Mouse (Mus musculus) mouse trophoblast stem cell (cell line): ENCODE results near the gene Atp6v0d1.
"Not testable (repeated sequence)": the region's sequence is repeated elsewhere in the genome, so short reads cannot be mapped to it uniquely, and the experiment has no call there.

Experiments used
- in situ Hi-C, 2 experiments: fragments of 300-500 bp; cut with MseI, MboI; formaldehyde crosslinking; loops; 2 replicates in 1 of 2; 3 replicates in 1 of 2; pipeline ENCODE4 v1.15.1; 2025

Gene Atp6v0d1

DNA sequence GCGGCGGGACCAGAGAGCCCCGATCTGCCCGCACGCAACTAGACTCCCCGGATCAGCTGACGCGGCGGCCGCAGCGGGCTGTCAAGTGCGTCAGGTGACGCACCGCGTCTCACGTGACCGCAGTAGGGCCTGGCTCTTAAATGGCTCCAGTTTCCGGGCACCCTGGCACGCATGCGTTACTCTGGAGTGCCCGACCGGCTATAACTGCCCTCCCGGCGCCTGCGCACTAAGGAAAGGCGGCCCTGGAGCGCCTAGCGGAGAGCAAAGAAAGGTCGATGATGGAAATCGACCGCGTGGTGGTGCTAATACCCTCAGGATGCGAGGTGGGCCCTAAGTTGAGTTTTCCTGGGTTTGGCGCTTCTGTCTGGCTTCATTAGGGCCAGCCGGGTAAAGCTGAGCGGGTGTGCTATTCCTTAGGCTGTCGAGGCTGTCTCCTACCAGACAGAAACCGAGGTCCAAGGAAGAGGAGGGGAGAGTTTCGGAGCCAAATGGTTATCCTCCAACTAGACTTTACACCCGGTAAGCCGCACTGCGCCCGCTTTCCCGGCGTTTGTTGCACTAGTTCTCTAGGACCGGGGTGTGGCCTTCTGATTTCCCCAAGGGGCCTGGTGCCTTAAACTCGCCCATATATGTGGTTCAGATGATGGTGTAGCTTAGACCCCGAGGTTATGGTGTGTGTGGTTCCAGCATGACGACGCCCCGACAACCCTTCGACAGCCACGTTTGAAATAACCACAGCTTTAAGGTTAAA lies at the start of gene Atp6v0d1:
TSS of gene Atp6v0d1 (minus strand) at position 96 of the 751 bp plus-strand sequence.
- in situ Hi-C loops = no loop called here

DNA sequence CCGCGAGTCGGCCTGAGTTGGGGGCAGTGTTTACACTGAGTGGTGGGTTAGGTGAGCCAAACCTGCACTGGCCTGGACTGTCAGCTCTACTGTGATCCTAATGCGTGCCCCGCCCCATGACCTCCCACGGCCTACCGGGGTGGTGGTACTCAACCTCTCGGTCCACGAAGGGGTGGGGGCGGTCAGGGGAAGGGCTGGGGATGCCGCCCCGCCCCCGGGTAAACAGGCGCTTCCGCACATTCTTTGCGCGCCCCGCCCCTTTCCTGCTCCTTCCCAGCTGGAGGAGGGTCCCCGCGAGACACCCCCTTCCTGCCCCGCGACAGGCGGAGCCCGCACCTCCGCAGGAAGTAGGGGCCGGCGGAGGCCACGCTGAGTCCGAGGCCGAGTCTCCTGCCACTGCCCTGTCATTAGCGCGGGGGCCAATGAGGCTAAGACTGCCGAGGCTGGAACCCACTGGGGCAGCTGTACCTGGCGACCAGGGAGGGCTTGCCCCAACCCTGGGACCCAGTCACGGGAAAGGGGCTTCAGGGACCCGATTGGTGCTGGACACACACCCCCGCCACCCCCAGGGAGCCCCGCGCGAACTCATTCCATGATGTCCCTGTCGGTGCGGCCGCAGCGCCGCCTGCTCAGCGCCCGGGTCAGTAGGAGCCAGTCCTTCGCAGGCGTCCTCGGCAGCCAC lies 48.1 kb upstream of the Atp6v0d1 start:
- in situ Hi-C loops = no loop called here

DNA sequence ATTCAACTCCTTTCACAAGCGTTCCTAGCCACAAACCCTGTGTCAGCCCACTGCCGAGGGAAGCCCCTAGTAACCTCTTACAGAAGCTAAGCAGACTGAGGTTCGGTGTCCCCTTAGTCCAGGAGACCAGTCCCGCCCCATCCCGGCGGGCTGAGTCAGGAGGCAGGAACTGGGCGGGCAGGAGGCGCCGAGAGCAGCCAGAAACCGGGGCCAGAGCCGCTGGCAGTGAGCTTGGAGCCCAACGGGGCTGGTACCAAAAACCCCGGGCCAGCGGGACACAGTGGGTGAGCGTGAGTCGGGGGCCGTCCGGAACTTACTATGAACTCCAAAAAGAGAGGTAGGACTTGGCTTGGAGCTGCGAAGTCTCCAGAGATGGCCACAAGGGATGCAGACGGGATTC lies 47.2 kb upstream of the Atp6v0d1 start:
- in situ Hi-C loops = no loop called here

DNA sequence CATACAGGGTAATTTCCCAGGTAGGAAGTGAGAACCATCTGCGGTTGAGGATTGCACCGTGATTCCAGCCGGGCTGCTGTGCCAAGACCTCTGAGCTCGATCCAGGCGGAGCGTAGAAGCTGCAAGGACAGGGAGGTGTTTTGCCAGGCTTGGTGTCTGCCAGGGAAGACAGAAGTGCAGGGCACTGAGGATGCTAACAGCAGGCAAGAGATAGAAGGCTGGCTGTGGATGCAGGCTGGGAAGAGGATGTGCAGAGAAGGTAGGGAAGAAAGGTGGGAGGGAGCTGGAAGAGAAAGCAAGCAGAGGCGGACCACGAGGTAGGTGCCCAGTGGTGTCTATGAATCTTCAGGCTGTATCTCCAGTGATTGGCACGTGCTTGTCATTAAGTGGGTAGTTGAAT lies 46.0 kb upstream of the Atp6v0d1 start:
- in situ Hi-C loops = no loop called here

DNA sequence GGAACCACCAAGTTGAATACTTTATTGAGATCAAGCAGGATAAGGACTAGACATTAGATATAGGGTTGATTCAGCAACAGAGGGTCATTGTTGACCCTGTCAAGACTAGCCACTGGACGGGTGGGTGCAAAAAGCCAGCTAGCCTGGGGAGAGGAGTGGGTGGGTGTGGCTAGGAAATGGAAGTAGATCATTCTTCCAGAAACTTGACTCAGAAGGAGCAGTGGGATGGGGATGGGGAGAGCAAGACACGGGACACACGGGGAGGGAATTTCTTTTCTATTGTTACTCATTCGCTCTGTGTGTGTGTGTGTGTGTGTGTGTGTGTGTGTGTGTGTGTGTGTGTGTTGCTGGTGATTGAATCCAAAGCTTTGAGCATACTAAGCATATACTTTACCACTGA lies 43.9 kb upstream of the Atp6v0d1 start:
- in situ Hi-C loops = no loop called here

DNA sequence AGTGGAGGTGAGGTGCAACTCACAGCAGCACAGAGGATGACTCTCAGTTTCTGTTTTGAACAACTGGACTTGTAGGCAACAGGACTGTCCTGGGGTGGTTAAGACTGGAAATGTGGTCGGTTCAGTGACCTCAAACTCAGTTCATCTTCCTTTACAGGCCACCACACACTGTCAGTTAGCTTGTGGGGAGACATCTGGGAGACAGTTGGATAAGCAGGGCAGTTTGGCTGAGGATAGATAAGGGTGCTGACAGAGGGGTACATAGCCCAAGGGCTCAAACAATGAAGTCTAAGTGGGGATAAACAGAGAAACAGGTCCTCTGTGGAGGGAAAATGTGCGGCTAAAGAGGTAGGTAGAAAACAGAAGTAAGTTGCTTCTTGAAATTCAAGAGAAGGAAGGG lies 43.5 kb upstream of the Atp6v0d1 start:
- in situ Hi-C loops = no loop called here

DNA sequence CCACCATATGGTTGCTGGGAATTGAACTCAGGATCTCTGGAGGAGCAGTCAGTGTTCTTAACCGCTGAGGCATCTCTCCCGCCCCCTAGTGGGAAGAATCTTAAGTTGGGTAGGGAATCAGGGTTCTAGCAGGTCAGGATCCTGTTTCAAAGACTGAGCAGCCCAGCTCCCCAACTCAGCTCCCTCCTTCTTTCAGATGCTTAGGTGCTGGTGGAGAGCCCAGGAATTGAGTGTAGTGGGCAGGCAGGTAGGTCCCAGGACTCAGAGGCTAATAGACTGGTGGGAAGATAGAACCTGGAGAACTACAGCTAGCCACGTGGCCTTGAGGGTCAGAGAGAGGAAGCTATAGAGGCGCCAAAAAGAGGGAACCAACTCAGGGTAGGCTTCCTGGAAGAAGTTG lies 41.8 kb upstream of the Atp6v0d1 start:
- in situ Hi-C loops = no loop called here

DNA sequence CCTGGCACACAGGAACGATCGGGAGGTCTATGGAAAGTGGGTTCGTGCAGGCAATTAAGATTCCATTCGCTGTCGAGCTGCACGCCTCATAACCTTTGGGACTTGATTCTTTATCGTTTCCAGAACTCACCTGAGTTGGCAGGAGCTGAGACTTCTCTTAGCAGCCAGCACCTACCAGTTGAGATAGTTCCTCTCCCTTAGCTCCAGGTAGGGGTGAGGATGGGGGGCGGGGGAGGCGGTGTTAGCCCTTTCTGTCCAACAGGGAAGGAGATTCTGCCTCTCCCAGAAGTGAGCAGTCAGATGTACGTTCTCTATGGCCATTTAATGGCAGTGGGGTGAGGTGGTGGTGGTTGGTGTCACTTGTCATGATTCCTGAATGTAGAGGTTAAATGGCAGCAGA lies 41.2 kb upstream of the Atp6v0d1 start:
- in situ Hi-C loops = no loop called here

DNA sequence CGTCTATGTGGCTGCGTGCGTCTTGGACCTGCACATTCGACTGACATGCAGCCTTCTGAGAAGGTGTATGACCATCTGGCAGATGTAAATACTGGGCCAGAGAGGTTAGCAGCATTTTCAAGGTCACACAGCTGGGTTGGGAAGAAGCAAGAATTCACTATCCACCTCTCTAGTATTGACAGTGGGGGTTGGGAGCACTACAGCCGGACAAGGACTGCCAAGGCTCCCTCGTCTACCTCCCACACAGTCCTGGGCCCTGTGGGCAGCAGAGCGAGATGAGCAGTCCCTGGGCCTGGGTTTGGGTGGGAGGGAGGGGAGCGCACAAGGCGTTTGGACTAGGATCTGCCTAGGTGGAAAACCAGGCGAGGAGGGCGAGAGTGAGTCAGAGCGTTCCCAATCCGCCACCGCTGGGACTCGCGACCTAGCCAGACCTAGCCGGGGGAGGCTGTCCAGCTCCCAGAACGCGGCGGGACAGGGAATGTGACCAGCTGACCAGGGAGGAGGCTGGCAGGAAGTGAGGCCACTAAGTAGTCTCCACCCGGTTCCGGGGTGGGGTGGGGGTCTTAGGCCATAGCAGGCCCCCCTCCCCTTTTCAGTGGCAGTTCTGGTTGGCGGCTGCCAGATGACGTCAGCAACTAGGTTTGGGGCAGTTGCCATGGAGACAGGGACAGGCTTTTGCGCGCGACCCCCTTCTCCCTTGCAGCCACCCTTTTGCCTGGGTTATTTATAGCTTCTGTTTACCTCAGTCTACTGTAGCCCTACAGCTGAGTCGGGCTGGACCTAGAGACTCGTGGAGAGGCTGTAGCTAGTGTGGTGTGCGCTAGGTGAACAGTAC lies 40.6 kb upstream of the Atp6v0d1 start:
- in situ Hi-C loops = no loop called here

DNA sequence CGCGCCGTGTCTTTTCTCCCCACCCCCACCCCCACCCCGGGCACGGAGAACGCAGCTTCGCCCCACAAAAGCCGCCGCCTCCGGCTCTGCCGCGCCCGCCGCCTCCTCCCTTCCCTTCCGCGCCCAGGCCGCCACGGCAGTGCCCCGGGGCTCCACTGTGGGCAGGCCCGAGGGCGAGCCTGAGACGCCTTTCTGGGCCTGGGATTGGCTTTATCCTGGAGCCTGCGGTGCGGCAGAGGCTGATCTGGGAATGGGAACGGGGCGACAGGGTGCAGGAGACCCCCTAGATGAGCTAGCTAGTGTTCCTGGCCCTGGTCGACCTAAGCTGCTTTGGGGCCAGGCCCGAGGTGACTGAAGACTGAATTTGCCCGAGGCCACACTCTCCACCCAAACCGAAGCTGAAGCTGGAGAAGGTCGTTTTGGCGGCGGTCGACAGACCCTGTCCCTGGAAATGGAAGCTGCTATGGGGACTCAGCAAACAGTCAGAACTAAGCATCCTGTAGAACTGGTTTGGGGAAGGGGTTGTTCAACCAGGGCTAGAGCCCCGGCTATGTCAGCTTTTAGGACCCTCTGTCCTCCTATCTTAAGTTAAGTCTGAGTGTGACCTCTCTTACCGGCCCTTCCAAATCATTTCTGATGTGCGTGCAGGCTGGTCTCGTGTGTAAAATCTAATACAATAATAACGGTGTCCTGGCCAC lies 39.8 kb upstream of the Atp6v0d1 start:
- in situ Hi-C loops = no loop called here

DNA sequence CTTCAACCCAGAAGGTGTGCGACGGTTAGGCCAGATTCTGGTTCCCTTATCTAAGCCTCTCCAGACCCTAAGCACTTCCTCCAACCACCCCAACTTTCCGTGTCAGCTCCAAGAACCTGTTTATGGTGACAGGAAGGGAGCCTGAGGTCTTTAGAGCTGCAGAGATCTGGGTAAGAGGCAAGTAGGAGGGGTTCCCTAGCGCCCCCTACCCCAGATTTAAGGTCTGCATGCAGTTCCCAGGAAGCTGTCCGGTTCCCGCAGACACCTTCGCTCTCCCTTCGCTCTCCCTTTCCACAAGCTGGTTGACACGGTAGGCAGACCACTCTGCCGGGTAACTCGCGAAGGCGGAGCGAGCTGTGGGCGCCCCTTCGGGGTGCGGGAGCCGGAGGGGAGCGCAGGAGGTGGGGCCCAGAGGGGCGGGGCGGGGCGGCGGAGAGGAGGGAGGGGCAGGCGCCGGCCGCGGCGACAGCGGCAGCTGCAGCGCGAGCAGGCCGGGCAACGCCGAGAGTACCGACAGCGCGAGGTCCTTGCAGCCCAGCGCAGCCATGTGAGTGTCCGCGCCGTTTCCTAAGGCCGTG lies 39.0 kb upstream of the Atp6v0d1 start, which contains the start of gene Ripor1:
TSS of gene Ripor1 (plus strand) at position 452 of the 578 bp plus-strand sequence.
- in situ Hi-C loops = no loop called here

DNA sequence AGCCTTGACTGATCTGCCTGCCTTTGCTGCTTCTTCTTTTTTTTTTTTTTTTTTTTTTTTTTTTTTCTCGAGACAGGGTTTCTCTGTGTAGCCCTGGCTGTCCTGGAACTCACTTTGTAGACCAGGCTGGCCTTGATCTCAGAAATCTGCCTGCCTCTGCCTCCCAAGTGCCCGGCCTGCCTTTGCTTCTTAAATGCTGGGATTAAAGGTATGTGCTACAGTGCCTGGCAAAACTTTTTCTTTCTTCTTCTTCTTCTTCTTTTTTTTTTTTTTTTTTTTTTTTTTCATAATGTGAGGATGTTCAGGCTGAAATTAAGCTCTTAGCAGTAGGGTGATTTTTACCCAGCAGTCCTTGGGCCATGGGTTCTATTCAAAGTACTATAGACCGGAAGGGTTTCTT lies 36.7 kb upstream of the Atp6v0d1 start:
- in situ Hi-C loops = not testable (repeated sequence)

DNA sequence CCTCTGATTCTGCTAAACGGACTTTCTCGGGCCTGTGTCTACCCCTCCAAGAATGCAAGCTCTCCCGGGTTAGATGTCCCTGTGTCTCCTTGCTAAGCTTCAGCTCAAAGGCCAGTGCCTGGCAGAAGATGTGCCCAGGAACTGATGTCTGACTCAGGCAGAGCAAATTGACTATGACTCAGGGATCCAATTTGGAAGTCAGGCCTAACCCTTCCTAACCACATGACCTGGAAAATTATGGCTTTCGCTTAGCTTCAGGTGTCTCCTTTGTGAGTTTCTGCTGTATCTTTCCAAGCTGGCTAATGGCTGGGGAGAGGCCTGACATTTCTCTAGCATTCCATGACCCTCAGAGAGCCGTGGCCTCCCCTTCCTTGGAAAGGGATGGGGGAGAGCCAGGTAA lies 35.5 kb upstream of the Atp6v0d1 start:
- in situ Hi-C loops = no loop called here

DNA sequence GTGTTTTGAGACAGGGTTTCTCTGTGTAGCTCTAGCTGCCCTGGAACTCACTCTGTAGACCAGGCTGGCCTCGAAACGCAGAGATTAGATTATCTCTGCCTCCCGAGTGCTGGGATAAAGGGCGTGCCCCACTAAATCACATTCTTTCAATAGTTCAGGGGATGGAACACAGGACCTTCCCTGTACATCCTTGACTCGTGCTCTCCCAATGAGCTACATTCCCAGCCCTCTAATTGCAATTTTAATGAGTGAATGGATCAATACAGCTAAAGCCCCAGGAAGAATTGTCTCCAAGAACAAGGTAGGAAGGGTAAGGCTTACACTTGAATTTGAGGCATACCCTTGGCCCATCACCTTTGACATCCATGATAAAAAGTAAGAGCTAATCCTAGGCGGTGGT lies 32.9 kb upstream of the Atp6v0d1 start:
- in situ Hi-C loops = no loop called here

DNA sequence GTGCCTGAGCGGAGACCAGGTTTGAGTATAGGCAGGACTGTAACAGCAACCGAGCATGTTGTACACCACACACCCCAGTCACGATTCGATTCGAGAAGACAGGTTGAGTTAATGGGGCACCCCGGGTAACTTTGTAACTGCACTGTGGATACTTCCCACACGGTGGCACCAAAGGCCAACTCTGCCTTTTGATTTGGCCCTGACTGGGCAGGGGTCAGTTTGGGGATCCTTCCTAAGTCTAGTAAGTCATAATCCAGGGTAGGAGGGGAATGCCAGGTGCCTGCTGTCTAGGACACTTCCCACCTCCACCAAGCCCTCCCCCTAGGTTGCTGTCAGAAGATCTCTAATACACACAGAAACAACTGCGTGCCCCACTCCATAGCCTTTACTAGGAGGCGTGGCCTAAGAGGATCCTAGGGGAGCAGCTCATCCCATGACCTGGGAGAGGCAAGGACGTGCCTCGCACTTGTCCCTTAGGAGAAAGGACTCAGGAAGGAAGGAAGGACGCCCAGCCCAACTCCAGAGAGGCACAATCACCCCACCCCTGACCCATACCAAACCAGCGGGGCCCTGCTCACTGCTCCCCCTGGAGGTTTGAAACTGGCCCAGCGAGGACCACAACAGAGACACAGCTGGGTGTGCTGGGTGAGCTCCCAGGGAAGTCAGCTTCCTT lies 30.7 kb upstream of the Atp6v0d1 start:
- in situ Hi-C loops = no loop called here

DNA sequence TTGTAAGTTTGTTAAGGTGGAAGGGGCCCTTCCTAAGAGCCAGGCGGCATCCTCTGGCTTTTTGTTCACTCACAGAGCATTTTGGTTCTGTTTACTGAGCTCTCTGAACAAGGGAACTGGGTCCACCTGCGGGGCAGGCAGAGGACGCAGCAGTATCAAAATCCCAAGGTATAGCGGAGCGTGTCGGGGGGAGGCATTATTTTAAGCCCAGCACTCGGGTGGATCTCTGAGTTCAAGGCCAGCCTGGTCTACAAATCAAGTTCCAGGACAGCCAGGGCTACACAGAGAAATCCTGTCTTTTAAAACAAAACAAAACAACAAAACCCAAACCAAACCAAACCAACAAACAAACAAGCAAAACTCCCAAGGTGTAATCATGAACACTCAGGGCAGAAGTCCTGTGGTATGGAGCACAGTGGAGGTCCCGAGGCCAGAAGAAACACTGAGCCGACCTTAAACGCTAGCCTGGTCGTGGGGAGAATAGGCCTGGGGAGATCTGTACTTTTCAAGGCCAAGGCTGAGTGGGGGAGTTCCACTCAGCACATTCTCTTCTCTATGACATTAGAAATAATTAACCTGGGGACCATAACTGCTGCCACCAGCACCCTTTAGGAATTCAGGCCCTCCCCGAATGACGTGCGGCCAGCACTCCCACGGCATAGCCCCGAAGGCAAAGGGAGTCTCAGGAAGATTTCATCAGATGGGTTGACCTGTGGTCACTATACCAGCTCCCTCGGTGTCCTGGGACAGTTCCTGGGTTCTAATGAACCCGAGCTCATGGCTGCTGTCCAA lies 28.8 kb upstream of the Atp6v0d1 start:
- in situ Hi-C loops = no loop called here

DNA sequence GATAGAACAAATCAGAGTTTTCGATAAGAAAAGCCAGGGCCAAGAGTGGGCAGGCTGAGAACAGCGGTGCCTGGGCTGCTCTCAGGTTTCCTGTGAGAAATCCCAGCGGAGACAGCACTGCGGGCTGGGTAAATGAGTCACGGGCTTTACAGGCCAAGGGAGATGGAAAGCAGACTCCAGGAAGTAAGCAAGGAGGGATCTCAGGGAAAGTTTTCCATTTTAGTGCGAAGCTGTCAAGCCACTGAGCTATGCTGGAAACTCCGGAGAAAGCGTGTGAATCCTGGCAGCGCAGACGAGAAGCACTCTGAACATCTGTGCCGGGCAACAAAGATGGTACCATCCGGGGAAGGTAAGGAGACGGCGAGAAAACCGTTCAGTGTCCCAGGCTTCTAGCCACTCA lies 28.0 kb upstream of the Atp6v0d1 start:
- in situ Hi-C loops = no loop called here

DNA sequence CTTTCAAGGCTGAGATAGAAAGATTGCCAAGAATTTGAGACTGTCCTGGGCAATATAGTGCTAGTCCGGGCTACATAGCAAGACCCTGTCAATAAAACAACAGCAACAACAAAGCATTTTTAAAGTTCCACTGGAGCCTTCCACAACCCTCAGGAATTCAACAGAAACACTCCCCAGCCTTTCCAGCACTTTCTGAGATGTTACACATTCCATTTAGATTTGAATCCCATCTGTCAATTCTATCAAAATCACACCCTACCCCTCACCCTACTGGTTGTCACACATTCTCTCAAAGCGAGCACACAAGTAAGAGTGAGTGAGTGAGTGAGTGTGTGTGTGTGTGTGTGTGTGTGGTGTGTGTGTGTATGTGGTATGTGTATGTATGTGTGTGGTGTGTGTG lies 26.6 kb upstream of the Atp6v0d1 start:
- in situ Hi-C loops = no loop called here

DNA sequence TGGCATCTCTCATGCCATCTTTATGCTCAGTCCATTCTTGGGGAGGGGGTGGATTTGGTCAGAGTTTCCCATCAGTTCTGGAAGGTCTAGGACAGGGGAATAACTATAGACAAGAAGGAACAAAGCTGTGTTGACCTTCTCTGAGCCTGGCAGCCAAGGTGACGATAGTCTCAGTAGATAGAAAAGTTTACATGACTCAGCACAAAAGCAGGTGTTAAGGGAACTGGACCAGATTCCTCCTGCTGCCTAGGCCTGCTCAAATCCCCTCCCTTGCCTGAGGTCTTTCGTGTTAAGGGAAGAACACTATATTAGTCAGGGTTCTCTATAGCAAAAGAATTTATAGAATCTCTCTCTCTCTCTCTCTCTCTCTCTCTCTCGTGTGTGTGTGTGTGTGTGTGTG lies 13.9 kb upstream of the Atp6v0d1 start:
- in situ Hi-C loops = no loop called here

DNA sequence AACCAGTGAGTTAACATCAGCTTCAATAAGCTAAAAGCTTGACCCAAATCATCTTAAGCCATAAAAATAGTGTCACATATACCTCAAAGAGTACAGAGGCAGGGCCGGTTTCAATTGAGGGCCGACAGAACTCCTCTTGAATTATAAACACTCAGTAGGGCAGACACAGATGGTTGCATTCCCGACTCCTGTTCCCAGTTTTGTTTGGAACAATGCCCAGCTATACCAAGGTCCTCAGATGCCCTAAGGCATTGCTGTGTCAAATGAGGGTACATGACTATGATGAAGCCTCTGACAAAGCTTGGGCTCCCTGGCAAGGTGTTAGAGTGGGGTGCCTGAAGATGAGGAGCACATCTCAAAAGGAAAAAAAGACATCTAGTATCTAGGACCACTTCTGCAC lies 9.7 kb upstream of the Atp6v0d1 start:
- in situ Hi-C loops = no loop called here
